Mouse (Mus musculus) olfactory bulb, adult 2 months (tissue): ENCODE measurements around the gene Llgl2.

Source experiments
- CTCF ChIP-seq: fragments of 200-500 bp; IDR thresholded peaks from 2 replicates; pipeline ENCODE4 v1.5.1; 2012; ENCODE audit warnings: low read depth, mild to moderate bottlenecking, low read length, moderate library complexity; ENCODE audit not compliant: insufficient read depth
- POLR2A ChIP-seq: fragments of 200-500 bp; IDR thresholded peaks from 2 replicates; pipeline ENCODE4 v1.6.1; 2012; ENCODE audit warnings: mild to moderate bottlenecking, low read depth, low read length, moderate library complexity; ENCODE audit not compliant: insufficient read depth

- TF ChIP-seq CTCF (no peak), POLR2A (no peak)
These were observed 11.8 kb upstream of the Llgl2 start for GRCm38 (mm10) chr11:115812095-115812494.
